Mouse (Mus musculus) myocyte (in vitro differentiated cells): ENCODE results near the gene Prpf31.

Source experiments
- POLR2A ChIP-seq: IDR thresholded peaks from one replicate; pipeline ENCODE4 v1.6.1; 2011; ENCODE audit warnings: low read depth, mild to moderate bottlenecking, control low read depth, moderate library complexity; ENCODE audit not compliant: insufficient read length
- TCF12 ChIP-seq: IDR thresholded peaks from one replicate; pipeline ENCODE4 v1.6.1; 2011; ENCODE audit warnings: mild to moderate bottlenecking, control low read depth; ENCODE audit not compliant: poor library complexity, insufficient read depth, severe bottlenecking

DNA sequence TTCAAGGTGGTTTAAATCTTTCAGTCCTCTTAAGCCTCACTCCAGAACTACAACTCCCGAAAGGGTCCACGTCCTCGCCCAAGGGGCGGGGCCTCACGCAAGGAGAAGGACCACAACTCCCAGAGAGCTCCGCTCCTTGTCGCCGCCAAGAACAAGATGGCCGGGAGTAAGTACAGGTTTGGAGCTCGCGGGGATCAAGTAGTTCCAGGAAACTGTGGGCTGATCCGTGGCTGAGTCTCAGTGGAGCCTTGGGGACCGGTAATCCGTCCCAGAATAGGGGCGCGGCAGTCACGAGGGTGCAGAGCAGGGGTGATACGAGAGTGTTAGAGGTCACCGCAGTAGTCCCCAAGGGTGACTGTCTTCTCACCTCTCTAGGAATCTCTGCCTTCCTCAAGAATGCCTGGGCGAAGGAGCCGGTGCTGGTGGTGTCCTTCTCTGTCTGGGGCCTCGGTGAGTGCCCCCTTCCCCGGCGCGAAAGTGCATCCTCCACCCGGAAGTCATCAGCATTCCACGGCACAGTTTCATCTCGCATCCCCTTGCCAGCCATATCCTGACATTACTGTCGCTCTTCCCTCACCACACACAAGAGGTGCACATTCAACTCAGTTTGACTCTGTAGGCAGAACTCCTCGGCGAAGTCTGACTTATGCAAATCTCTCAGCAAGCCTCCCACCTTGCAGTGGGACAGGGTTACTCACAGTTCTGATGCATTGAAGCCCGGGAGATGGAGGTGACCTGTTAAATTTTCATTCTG, 12.4 kb upstream of the Prpf31 start, which contains the start of gene Ndufa3:
- TF ChIP-seq POLR2A (peak; percentile 56), TCF12 (no peak)
